Mouse (Mus musculus): Measurements from ENCODE around the gene Epop.
A peak's percentile ranks its signal among the peaks of the same experiment; 100 is the strongest.

Epop gene

DNA sequence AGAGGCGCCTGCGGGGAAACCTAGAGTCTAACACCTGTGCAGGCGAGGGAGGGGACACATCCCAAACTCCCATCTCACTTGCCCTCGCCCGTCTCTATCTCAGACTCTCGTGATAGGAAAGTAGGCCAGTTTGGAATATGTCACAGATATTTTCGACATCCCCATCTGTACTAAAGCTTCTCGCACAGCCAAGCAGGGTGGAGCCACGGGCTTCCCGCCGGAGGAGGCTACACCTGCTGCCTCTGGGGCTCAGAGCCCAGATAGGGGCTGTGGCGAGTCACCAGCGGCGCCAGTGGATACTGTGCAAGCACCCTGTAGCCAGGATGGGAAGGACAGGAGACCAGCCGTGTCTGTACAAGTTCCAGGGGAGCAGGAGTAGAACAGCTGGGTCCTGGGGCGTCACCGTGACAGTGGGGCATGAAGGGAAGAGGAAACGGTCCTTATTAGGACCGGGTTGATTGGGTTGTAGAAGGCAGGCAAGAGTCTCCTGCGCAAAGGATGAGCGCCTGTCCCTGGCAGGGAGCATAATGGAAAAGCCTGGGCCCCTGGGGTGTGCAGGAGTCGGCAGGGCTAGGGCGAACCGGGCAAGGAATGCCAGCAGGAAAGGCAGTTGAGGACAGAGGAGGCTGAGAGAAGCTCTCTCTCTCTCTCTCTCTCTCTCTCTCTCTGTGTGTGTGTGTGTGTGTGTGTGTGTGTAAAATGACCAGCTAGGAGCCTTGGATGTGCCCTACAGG, 39.1 kb downstream of the Epop start:
- no peak for DNase-seq (ENCODE audit: low spot score in 2 of 2)

DNA sequence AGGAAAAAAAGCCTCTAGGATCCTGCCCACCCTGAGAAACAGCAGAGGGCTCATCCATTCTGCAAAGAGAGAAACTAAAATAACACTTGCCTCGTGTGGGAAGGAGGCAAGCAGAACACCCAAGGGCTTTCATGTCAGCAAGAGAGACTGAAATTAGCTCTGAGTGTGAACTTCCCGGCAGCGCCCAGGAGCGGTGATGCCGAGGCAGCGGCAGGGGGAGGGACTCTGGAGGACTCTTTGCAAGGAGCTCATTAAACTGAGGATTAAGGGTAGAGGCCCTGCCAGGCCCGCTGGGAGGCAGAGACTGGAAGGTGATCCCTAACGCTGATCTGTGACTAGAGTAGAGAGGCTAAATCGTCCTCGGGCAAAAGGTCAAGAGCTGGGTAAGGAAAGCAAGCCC, 40.3 kb downstream of the Epop start:
- no peak for DNase-seq (ENCODE audit: low spot score in 2 of 2)

DNA sequence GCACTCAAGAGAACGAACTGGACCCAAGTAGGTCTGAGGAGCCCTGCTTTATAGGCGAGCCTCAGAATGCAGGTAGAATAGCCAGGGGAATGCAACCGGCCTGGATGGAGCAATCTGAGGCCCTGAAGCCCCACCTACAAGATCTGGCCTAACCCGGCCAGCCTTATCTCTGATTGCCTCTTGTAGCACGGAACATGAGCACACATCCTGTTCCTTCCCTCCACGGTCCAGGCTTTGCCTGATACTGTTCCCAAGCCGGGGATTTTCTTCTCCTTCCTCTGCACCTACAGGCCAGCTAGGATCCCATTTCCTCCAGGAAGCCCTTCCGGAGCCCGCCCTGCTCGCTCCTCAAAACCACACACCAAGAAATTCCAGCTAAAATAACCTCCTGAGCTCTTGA, 43.6 kb downstream of the Epop start:
- DNase-seq (ENCODE audit: low spot score in 2 of 2) = peak in 1 of 2 experiments; percentile 38

DNA sequence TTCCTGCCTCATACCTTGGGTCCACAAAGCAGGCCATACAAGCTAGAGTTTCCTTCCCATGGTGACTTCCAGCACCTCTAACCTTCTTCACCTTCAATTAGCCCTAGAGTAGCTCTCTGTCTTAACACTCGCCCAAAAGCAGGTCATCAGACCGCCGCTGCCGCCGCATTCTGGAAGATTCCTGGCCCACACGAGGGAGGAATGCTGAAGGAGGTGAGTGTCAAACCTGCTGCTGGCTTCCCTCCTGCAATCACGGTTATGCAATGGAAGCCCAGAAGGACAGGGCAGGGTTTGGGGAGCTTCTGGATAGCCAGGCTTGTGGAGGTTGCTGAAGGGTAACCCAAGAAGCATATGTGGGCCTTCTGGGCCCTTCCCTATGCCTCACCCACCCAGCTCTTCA, 45.0 kb downstream of the Epop start:
- DNase-seq (ENCODE audit: low spot score in 2 of 2) = no peak

DNA sequence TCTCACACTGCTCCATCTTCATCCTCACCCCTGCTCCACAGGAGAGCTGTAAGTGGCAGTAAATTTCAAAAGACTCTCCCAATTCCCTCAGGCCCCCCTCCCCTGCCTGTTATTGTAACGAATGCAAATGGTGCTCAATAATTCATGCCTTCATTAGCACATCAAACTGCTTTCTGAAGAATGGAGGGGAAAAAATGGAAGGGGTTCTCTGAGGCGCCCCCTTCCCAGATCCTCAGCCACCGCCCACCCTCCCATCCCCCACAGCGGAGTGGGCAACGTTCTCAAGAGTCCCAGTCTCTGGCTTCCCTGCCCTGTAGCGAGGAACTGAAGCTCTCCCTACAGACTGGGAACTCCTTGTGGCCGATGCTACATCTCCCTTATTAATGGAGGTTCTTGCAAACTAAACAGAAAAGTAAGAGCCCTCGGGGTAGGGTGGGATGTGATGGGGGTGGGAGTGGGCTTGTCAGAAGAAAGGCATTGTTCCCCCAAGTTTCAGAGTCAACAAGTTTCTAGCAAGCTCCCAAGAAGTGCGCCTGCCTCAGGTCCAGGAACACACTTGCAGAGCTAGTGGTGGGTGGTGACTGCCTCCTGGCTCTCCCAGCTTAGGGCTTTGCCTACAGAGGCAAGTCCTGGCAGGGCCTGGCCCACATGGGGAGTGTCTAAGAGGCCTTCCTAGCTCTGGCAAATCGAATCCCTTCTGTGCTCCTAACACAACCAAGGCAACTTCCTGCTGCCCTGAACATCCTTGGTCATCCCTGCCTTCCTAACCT, 50.2 kb downstream of the Epop start:
- DNase-seq (ENCODE audit: low spot score in 2 of 2) = no peak

DNA sequence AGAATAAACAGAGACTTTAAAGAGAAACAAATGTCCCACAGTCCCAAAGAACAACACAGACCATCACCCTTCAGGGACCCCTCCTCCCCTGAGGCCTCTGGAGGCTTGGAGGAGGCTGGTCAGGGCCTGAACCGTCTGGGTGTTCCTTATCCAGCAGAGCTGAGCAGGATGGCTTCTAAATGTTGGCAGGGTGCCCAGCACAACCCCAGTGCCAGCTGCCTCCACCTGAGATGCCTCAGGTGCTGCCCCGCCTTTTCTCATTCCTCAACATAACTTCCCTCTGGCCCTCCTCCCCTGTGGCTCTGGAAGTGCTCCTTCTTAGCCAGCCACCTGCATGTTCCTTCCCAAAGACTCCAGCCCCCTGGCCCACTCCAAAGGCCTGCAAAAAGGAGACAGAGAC, 51.2 kb downstream of the Epop start:
- DNase-seq (ENCODE audit: low spot score in 2 of 2) = no peak

Measured in urinary bladder, postnatal 36 days (tissue).